Mouse (Mus musculus): ENCODE measurements around the gene Rnf130. TPM values are rescaled to one million over a fixed set of nuclear protein-coding genes. Genes with fewer than 3 reads are reported as not detected.

The Rnf130 gene
- polyA plus RNA-seq, 1 experiment from 2014 or later = 88.5 TPM

DNA sequence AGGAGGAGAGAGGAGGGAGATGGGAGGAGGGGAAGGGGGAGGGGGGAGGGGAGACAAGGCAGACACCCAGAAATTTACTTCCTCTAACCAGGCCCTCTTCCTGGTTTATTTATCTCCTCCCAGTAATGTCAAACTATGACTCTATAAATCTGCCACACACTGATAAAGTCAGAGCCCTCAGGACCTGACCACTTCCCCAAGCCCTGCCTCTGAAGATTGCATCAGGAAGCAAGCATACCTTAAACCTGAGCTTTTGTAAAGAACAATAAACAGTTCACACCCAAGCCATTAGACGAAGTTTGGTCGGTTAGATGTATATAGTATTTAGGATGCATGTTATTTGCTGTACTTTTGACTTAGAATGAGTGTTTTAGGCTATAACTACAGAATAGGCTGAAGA lies 30.6 kb upstream of the Rnf130 start:
- Histone ChIP-seq H3K4me2 (replicated peaks) (no peak overlapping the region), H3K9me3 (no peaks in the 10 kb centered on the region), H3K27me3 (no peaks in the 10 kb centered on the region), H3K36me3 (no peaks in the 10 kb centered on the region), H3K4me3 (no peak overlapping the region), H3K9ac (no peak overlapping the region), H3K4me1 (no peaks in the 10 kb centered on the region), H3K27ac (no peak overlapping the region)
- WGBS = 80% methylated on average over 2 of the region's 2 CpGs
- no peak for ATAC-seq (ENCODE audit: insufficient number of reproducible peaks, insufficient read depth, low FRiP score, low TSS enrichment)

DNA sequence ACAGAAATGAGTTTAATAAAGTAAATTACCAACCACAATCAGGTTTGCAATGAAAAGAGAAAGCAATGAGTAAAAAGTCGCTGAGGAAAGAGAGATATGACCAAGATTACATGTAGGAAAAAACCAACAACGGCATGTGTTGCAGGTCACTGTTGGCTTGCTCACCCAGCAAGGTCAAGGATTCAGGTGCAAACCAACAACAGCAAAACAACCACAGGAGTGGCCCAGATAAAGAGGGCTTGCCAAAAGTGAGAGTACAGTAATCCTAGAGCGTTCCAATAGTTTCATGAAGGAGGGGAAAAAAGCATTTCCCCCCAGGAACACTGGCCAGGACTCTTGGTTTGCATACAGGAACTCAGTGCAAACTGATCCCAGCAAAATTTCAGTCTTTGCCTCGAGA lies 28.7 kb upstream of the Rnf130 start:
- Histone ChIP-seq H3K4me1 (no peaks in the 10 kb centered on the region), H3K9me3 (no peaks in the 10 kb centered on the region), H3K4me3 (no peak overlapping the region), H3K27ac (no peak overlapping the region), H3K9ac (no peak overlapping the region), H3K27me3 (no peaks in the 10 kb centered on the region), H3K4me2 (replicated peaks) (no peak overlapping the region), H3K36me3 (no peaks in the 10 kb centered on the region)
- ATAC-seq (ENCODE audit: insufficient number of reproducible peaks, insufficient read depth, low FRiP score, low TSS enrichment) = no peak
- 71% methylated on average over 4 of the region's 4 CpGs for WGBS

DNA sequence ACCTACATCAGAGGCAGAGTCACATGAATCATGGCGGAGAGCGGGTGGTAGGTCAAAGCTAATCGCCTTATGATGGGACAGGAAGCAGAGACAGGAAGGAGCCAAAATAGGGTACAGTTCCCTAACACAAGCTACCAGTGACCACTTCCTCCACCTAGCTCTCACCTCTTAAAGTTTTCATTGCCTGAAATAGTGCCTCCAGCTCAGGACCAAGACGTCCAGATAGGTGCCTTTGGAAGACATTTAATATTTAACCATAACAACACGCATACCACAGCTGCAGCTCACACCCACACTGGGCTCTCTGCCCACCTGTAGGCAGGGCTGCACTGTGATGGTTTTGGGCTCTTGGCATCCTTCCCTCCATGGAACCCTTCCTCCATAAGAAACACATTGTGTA lies 27.8 kb upstream of the Rnf130 start:
- Histone ChIP-seq H3K27me3 (no peaks in the 10 kb centered on the region), H3K4me1 (no peaks in the 10 kb centered on the region), H3K9me3 (no peaks in the 10 kb centered on the region), H3K36me3 (no peaks in the 10 kb centered on the region), H3K4me3 (no peak overlapping the region), H3K9ac (no peak overlapping the region), H3K4me2 (replicated peaks) (no peak overlapping the region), H3K27ac (no peak overlapping the region)
- 83% methylated on average over 5 of the region's 5 CpGs for WGBS
- no peak for ATAC-seq (ENCODE audit: insufficient number of reproducible peaks, insufficient read depth, low FRiP score, low TSS enrichment)

DNA sequence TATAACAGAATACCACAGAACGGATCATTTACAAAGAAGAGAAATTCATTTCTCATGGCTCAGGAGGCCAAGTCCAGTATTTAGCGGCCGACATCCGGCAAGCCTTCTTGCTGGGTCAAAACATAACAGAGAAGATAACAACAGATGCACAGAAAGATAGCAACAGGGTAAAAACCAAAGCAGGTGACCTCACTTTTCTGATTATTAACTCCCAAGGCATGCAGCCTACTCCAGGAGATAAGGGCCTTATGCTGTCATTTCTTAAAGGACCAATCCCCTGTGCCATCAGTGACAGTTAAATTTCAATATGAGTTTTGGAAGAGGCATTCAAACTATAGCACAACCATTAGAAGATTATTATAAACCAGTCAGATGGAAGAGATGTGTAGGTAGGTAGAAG lies 22.3 kb upstream of the Rnf130 start:
- H3K4me1 ChIP-seq = 0 out of 2 replicates have a peak, but pooled peaks cover under 1% of the 10 kb centered on the region
- WGBS = 89% methylated on average over 4 of the region's 4 CpGs
- H3K9ac ChIP-seq = no peak overlapping the region
- no peak for ATAC-seq (ENCODE audit: insufficient number of reproducible peaks, insufficient read depth, low FRiP score, low TSS enrichment)
- no peak overlapping the region for H3K4me2 ChIP-seq (replicated peaks)
- H3K4me3 ChIP-seq = no peak overlapping the region
- H3K9me3 ChIP-seq = no peaks in the 10 kb centered on the region
- H3K27ac ChIP-seq = no peak overlapping the region
- no peaks in the 10 kb centered on the region for H3K36me3 ChIP-seq
- H3K27me3 ChIP-seq = no peaks in the 10 kb centered on the region

DNA sequence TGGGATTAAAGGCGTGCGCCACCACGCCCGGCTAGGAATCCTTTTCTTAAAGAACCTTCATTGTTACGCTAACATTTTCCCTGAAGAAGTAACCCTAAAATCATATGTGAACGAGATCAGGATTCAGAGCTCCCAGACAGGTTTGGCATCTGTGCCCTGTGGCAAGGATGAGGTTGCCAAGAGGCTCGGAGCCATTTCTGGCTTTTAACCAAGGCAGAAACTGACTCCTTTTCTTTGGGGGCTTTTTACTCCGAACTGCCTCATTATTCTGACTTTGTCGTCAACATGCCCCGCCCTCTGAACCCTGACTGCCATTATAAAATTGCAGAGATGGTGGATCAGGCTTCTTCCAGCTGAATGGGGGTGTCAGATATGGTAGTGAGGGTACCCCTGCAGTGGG lies 17.4 kb upstream of the Rnf130 start:
- Histone ChIP-seq H3K4me1 (peaks cover 7% of the 10 kb centered on the region; the same call in 1 of the 2 replicates), H3K9me3 (no peaks in the 10 kb centered on the region), H3K27ac (no peak overlapping the region), H3K9ac (no peak overlapping the region), H3K36me3 (no peaks in the 10 kb centered on the region), H3K4me3 (no peak overlapping the region), H3K4me2 (replicated peaks) (no peak overlapping the region), H3K27me3 (no peaks in the 10 kb centered on the region)
- WGBS = 70% methylated on average over 10 of the region's 10 CpGs
- ATAC-seq (ENCODE audit: insufficient number of reproducible peaks, insufficient read depth, low FRiP score, low TSS enrichment) = no peak

DNA sequence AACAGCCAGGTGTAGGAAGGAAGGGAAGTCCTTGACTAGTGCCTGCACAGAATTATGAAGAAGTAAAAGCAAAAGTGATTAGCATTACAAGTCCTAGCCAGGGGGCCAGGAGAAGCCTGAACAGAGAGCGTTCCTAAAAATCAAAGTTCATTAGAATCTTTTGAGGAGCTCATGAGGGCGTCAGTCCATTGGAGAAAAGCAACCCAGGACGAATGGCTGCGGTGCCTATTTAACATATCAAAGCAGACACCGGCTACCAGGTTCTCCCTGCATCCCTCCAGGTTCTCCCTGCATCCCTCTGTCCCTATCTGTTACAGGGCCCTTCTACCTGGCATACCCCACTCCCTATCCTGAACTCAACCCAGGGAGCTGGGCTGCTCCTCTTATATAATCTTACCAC lies 16.9 kb upstream of the Rnf130 start:
- no peak for ATAC-seq (ENCODE audit: insufficient number of reproducible peaks, insufficient read depth, low FRiP score, low TSS enrichment)
- Histone ChIP-seq H3K4me3 (no peak overlapping the region), H3K27ac (no peak overlapping the region), H3K9me3 (no peaks in the 10 kb centered on the region), H3K9ac (no peak overlapping the region), H3K36me3 (no peaks in the 10 kb centered on the region), H3K4me1 (peaks cover 7% of the 10 kb centered on the region; the same call in 1 of the 2 replicates), H3K4me2 (replicated peaks) (no peak overlapping the region), H3K27me3 (no peaks in the 10 kb centered on the region)
- 25% methylated on average over 5 of the region's 5 CpGs for WGBS

DNA sequence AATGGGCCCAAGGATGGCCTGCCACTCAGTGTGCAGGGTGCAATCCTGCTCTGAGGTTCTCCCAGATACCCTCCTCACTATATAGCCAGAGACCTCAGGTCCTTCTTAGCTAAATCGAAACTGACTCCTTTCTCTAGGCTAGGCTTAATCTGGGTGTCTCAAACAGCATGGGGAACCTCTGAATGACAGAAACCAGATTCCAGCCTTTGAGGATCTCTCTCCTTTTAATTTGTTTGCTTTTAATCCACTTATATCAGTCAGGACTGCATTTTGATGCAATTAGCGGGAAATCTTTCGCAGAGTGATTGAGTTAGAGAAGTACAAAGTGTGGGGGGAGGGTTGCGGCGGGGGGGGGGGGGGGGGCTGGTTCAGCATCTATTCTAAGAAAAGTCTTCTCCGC lies 12.1 kb upstream of the Rnf130 start:
- H3K4me2 ChIP-seq (replicated peaks) = no peak overlapping the region
- H3K27ac ChIP-seq = no peak overlapping the region
- no peak overlapping the region for H3K4me3 ChIP-seq
- peaks cover 5% of the 10 kb centered on the region; the same call in 1 of the 2 replicates for H3K4me1 ChIP-seq
- H3K9ac ChIP-seq = no peak overlapping the region
- no peaks in the 10 kb centered on the region for H3K9me3 ChIP-seq
- H3K36me3 ChIP-seq = no peaks in the 10 kb centered on the region
- no peaks in the 10 kb centered on the region for H3K27me3 ChIP-seq
- WGBS = 50% methylated on average over 6 of the region's 6 CpGs
- ATAC-seq (ENCODE audit: insufficient number of reproducible peaks, insufficient read depth, low FRiP score, low TSS enrichment) = no peak

DNA sequence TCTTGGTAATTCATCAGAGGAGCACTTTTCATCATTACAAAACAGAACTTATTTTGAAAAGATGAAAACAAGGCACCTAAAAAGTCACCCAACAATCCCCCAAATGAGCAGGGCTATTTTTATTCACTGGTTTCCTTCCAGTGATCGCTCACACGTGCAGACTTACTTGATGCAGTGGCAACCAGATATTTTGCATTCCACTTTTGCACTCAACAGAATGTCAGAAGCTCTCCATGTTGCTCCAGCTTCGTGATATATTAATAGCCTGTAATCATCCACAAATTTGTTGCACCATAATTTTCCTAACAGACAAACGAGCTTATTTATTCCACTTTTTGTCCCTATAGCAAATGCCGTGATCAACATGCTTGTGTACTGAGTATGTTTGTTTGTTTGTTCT lies 8.6 kb upstream of the Rnf130 start:
- H3K27me3 ChIP-seq = no peaks in the 10 kb centered on the region
- no peak overlapping the region for H3K4me2 ChIP-seq (replicated peaks)
- no peaks in the 10 kb centered on the region for H3K4me1 ChIP-seq
- H3K36me3 ChIP-seq = no peaks in the 10 kb centered on the region
- no peak overlapping the region for H3K9ac ChIP-seq
- WGBS = 76% methylated on average over 5 of the region's 5 CpGs
- H3K9me3 ChIP-seq = no peaks in the 10 kb centered on the region
- no peak overlapping the region for H3K27ac ChIP-seq
- H3K4me3 ChIP-seq = no peak overlapping the region
- no peak for ATAC-seq (ENCODE audit: insufficient number of reproducible peaks, insufficient read depth, low FRiP score, low TSS enrichment)

DNA sequence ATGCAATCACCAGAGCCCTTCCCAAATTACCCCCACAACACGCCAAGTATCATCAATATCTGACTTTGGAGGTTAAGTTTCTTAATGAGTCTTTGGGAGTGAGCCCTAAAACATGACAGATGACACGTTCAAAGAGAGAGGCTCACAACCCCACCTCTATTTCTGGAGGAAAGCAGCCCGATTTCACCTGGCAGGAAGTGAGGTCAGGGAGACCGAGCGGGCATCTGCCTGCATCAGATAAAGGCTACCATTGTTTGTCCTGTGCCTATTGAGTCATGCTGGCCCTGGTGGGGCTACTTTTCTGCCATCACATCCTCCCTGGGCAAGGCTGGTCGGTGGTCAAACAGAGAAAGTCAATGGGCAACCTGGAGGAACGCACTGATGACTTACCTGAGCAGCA lies 7.6 kb upstream of the Rnf130 start:
- Histone ChIP-seq H3K27me3 (no peaks in the 10 kb centered on the region), H3K9me3 (no peaks in the 10 kb centered on the region), H3K27ac (no peak overlapping the region), H3K4me3 (no peak overlapping the region), H3K9ac (no peak overlapping the region), H3K4me2 (replicated peaks) (no peak overlapping the region), H3K4me1 (no peaks in the 10 kb centered on the region), H3K36me3 (no peaks in the 10 kb centered on the region)
- no peak for ATAC-seq (ENCODE audit: insufficient number of reproducible peaks, insufficient read depth, low FRiP score, low TSS enrichment)
- WGBS = 59% methylated on average over 7 of the region's 7 CpGs

DNA sequence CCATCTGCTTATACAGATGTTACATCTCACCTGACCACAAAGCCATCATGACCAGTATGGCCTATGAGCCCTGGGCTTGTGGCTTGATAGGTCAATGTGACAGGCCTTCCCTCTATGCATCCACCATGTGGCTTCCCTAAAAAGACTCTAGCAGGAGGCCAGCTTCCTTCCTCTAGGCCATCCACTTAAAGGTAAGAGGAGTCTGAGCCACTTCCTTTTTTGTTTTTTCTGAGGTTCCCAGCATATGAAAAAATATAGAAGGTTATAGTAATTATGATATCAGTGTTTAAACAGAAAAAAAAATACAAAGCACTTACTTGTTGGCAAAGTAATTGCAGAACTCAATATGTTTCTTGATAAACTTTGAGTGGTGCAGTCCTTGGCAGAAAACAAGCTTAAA lies 6.3 kb upstream of the Rnf130 start:
- Histone ChIP-seq H3K9me3 (no peaks in the 10 kb centered on the region), H3K9ac (no peak overlapping the region), H3K4me2 (replicated peaks) (no peak overlapping the region), H3K27ac (no peak overlapping the region), H3K36me3 (no peaks in the 10 kb centered on the region), H3K27me3 (no peaks in the 10 kb centered on the region), H3K4me3 (no peak overlapping the region), H3K4me1 (no peaks in the 10 kb centered on the region)
- ATAC-seq (ENCODE audit: insufficient number of reproducible peaks, insufficient read depth, low FRiP score, low TSS enrichment) = no peak

DNA sequence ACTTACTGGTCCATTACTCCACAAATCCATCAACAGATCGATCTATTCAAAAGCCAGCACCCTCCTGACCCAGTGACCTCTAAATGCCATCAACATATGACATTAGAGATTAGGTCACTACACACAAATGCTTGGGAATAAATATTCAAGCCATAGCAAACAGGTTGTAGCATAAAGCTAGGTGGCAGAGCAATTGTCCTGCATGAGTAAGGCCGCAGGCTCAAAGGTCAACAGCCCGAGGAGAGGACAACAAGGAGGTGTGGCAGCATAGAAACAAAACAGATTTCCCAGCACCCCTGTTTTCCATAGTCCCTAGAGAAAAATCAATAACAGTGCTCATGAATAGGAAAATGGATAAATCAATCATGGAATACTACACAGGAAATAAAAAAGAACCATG lies 3.1 kb upstream of the Rnf130 start:
- H3K4me2 ChIP-seq (replicated peaks) = no peak overlapping the region
- no peaks in the 10 kb centered on the region for H3K9me3 ChIP-seq
- H3K27ac ChIP-seq = no peak overlapping the region
- H3K4me1 ChIP-seq = peaks cover 6% of the 10 kb centered on the region
- no peak for ATAC-seq (ENCODE audit: insufficient number of reproducible peaks, insufficient read depth, low FRiP score, low TSS enrichment)
- 71% methylated on average over 3 of the region's 3 CpGs for WGBS
- H3K9ac ChIP-seq = no peak overlapping the region
- no peak overlapping the region for H3K4me3 ChIP-seq
- H3K27me3 ChIP-seq = no peaks in the 10 kb centered on the region
- H3K36me3 ChIP-seq = no peaks in the 10 kb centered on the region

DNA sequence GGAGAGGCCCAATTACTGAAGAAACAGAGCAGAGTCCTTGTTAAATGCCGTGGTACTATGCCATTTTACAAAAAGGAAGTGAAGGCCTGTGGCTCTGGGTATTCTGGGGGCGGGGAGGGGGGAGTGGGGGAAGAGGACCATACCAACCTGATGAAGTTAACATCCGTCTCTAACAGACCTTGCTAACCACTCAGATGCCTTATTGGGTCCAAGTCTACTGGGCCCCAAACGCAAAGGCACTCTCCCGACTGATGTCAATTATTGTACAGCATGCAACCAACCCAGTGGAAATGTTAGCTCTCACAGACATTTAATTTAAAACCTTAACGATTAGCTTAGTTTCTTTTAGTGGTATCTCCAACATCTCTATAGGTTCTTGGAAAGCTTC lies 707 bp upstream of the Rnf130 start:
- 69% methylated on average over 6 of the region's 6 CpGs for WGBS
- H3K9me3 ChIP-seq = no peaks in the 10 kb centered on the region
- no peak overlapping the region for H3K9ac ChIP-seq
- no peaks in the 10 kb centered on the region for H3K27me3 ChIP-seq
- H3K4me2 ChIP-seq (replicated peaks) = peak overlapping the region; percentile 61
- H3K36me3 ChIP-seq = no peaks in the 10 kb centered on the region
- no peak overlapping the region for H3K27ac ChIP-seq
- peaks cover 17% of the 10 kb centered on the region for H3K4me1 ChIP-seq
- 0 out of 2 replicates have a peak, but pooled peaks have one; percentile 10 for ATAC-seq (ENCODE audit: insufficient number of reproducible peaks, insufficient read depth, low FRiP score, low TSS enrichment)
- H3K4me3 ChIP-seq = peak overlapping the region; percentile 95

Data from embryonic facial prominence, embryonic 12.5 days (tissue).